Mouse (Mus musculus) cerebellum, postnatal 36 days (tissue): ENCODE measurements around the gene Znfx1.

Experiments used
- DNase-seq, 2 experiments: peaks; one replicate each; pipeline ENCODE4 v3.0.0; 2021 to 2022; ENCODE audit warnings: mixed read lengths in 2 of 2

Znfx1 gene

DNA sequence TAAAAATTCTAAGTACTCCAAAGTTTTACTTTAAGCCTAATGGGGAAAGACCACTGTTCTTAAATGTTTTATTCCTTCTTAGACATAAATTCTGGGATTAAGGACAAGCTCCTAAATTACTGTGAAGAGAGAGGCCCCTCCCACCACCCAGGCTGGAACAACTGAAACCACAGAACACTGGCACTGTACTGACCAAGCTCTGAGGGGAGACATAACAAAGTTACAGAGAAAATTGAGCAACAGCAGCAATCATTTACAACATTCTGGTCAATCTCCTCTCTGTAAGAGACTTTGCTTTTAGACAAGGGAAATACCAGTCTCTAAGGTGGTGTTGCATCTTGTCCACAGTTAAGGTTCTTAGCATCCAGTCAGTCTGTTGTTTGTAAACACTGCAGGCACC is 70.9 kb downstream of the Znfx1 start:
- DNase-seq: no peak

DNA sequence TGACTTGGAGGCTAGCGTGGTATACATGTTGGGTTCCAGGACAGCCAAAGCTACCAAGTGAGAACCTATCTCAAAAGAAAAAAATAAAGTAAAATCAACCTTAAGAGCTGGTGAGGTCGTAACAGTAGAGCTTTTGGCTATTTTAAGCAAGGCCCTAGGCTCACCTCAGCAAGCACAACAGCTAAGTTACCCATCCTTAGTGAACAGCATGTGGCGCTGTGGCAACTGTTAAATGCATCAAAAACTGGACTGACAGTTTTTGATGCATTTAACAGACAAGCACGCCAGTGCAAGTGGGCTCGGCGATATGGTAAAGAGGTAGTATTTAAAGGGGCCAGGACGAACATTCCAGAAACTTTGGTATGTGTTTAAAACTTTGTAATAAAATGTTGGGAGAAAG is 72.0 kb downstream of the Znfx1 start:
- DNase-seq: no peak
